In genomic region chrX:96096513-96097210, GRCm38 (mm10) we compare ENCODE assay signal across 8 mouse cellular contexts. TPM values are rescaled to one million over a fixed set of nuclear protein-coding genes. Genes with fewer than 3 reads are reported as not detected.
DNase-seq lines count a peak whose midpoint lies in the region; ATAC-seq and TF ChIP-seq lines count a peak whose summit lies in the region.

No protein-coding gene starts in this region.

- H3K9me3 ChIP-seq in heart, embryonic 10.5 days: no peaks in the 10 kb centered on the region
- no peaks in the 10 kb centered on the region for H3K9me3 ChIP-seq in kidney, embryonic 15.5 days (replicated peaks)

- peak overlapping the region; percentile 69 for H3K4me3 ChIP-seq in cortical plate, adult 2 months (ENCODE audit: insufficient read depth, low read length)
- H3K4me3 ChIP-seq in heart, embryonic 10.5 days: peak overlapping the region; percentile 71
- peak overlapping the region; percentile 61 for H3K4me3 ChIP-seq in kidney, embryonic 15.5 days (replicated peaks)
- H3K4me3 ChIP-seq in small intestine, adult 2 months (ENCODE audit: low read depth, low read length): peak overlapping the region; percentile 98

- 15% methylated on average over 15 of the region's 15 CpGs for WGBS in heart, embryonic 10.5 days
- 17% methylated on average over 15 of the region's 15 CpGs for WGBS in kidney, embryonic 15.5 days
- 23% methylated on average over 15 of the region's 15 CpGs for WGBS in small intestine, adult 2 months

- H3K4me2 ChIP-seq in kidney, embryonic 15.5 days: peak overlapping the region; percentile 63

- peak overlapping the region; percentile 65 for H3K27ac ChIP-seq in cortical plate, adult 2 months (ENCODE audit: insufficient read depth, low read length)
- peak overlapping the region; percentile 89 for H3K27ac ChIP-seq in heart, embryonic 10.5 days
- H3K27ac ChIP-seq in kidney, embryonic 15.5 days: peak overlapping the region; percentile 85
- H3K27ac ChIP-seq in small intestine, adult 2 months (ENCODE audit: insufficient read depth, low read depth, low read length): peak overlapping the region; percentile 88

- peak; percentile 61 for ATAC-seq in kidney, embryonic 15.5 days (replicated peaks; ENCODE audit: low FRiP score)

- TF ChIP-seq POLR2A in cortical plate, adult 2 months (IDR thresholded peaks at IDR 0.05; ENCODE audit: extremely low read depth, insufficient read depth, low read length): no peak
- TF ChIP-seq POLR2A in small intestine, adult 2 months (IDR thresholded peaks at IDR 0.05; ENCODE audit: low read depth, low read length): no peak

- H3K9ac ChIP-seq in kidney, embryonic 15.5 days: peak overlapping the region; percentile 47

- H3K4me1 ChIP-seq in cortical plate, adult 2 months (ENCODE audit: control insufficient read depth, insufficient read depth, low read length): no peaks in the 10 kb centered on the region
- H3K4me1 ChIP-seq in heart, embryonic 10.5 days: no peaks in the 10 kb centered on the region
- H3K4me1 ChIP-seq in kidney, embryonic 15.5 days: no peaks in the 10 kb centered on the region
- H3K4me1 ChIP-seq in small intestine, adult 2 months (ENCODE audit: control insufficient read depth, insufficient read depth, insufficient read length, low read length): no peaks in the 10 kb centered on the region

- no peaks in the 10 kb centered on the region for H3K36me3 ChIP-seq in heart, embryonic 10.5 days
- H3K36me3 ChIP-seq in kidney, embryonic 15.5 days: no peaks in the 10 kb centered on the region
- H3K36me3 ChIP-seq in small intestine, adult 2 months (ENCODE audit: control insufficient read depth, insufficient read depth, low read length): no peaks in the 10 kb centered on the region

- TF ChIP-seq CTCF in cortical plate, adult 2 months (IDR thresholded peaks at IDR 0.05; ENCODE audit: extremely low read depth, insufficient read depth, low read length): no peak
- no peak for TF ChIP-seq CTCF in small intestine, adult 2 months (IDR thresholded peaks at IDR 0.05; ENCODE audit: extremely low read depth, insufficient read length, insufficient replicate concordance, low read depth, low read length)

- H3K27me3 ChIP-seq in heart, embryonic 10.5 days (ENCODE audit: insufficient read depth, poor library complexity, severe bottlenecking): no peaks in the 10 kb centered on the region
- H3K27me3 ChIP-seq in kidney, embryonic 15.5 days: peaks cover 16% of the 10 kb centered on the region; the same call in 1 of the 2 replicates
- H3K27me3 ChIP-seq in small intestine, adult 2 months (ENCODE audit: control insufficient read depth, insufficient read depth, low read length): no peaks in the 10 kb centered on the region

- DNase-seq in gastrocnemius, postnatal 10 days: peak; percentile 7
- DNase-seq in gastrocnemius, adult 18-20 months (ENCODE audit: low spot score): no peak
- DNase-seq in heart, embryonic 10.5 days (ENCODE audit: low spot score): peak; percentile 81
- peak; percentile 79 for DNase-seq in lung, postnatal 36 days
- no peak for DNase-seq in cerebellum, adult 11-12 months

RNA-seq across cellular contexts. Expression of gene Msn, which starts 0.8 kb away (rescaled TPM):
- total RNA-seq in gastrocnemius, postnatal 10 days (2021): 10 to 100 TPM; 71.3 to 87.2 TPM
- 10 to 100 TPM; 18.9 to 33.7 TPM for total RNA-seq in gastrocnemius, adult 18-20 months (2021)
- polyA plus RNA-seq in cortical plate, adult 2 months (2012; rRNA removed): 22.9 and 24.4 TPM in 2 replicates
- polyA plus RNA-seq in heart, embryonic 10.5 days (2016; fragmentation: Nextera tagmentation; extraction: Ambion mirVana): 146 and 191 TPM in 2 replicates
- polyA plus RNA-seq in kidney, embryonic 15.5 days (2015; fragmentation: Nextera tagmentation; extraction: Ambion mirVana): 125 and 132 TPM in 2 replicates
- polyA plus RNA-seq in small intestine, adult 2 months (2012; rRNA removed): 9.0 and 12.8 TPM in 2 replicates

Comparison
In these comparisons a context has a peak if more than half of its experiments do, and no peak if none do; other contexts are left out.
1. DNase-seq: peak in gastrocnemius, postnatal 10 days (single experiment), heart, embryonic 10.5 days (single experiment) and lung, postnatal 36 days (single experiment); none in gastrocnemius, adult 18-20 months (single experiment) and cerebellum, adult 11-12 months (single experiment).
2. Peak in every context shown above with its lines, with median percentiles within 50 percentile points of each other: H3K27ac ChIP-seq and H3K4me3 ChIP-seq.